Mouse (Mus musculus): ENCODE results near the gene Myadm.

DNA sequence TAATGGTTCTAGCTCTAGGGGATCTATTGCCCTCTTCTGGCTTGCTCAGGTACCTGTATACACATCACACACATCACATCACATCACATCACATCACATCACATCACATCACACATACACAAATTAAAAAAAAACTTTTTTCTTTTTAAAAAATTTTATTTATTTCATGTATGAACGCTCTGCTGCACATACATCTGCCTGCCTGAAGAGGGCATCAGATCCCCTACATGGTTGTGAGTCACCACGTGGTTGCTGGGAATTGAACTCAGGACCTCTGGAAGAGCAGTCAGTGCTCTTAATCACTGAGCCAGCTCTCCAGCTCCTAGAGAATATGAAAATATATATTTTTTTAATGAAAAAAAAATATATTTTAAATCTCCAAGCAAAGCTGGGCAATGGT is 49.7 kb upstream of the Myadm start:
- no peak for TF ChIP-seq EP300 (IDR thresholded peaks at IDR 0.05; ENCODE audit: low read depth)
- no peak for TF ChIP-seq CTCF (IDR thresholded peaks at IDR 0.05; ENCODE audit: low read depth)

Data from liver, embryonic 14.5 days (tissue).